Mouse (Mus musculus) thymus, adult 2 months (tissue): ENCODE measurements around the gene Psmc5. TPM values are rescaled to one million over a fixed set of nuclear protein-coding genes. Genes with fewer than 3 reads are reported as not detected.

Source experiments
- DNase-seq: peaks from one replicate; pipeline ENCODE4 v3.0.0; 2021
- H3K27ac ChIP-seq: fragments of 200-500 bp; 2 replicates; pipeline ENCODE4 v1.5.1; 2012; ENCODE audit warnings: low read length, control low read depth; ENCODE audit not compliant: control insufficient read depth, insufficient read depth
- H3K27me3 ChIP-seq: fragments of 200-500 bp; 2 replicates; pipeline ENCODE4 v1.6.1; 2012; ENCODE audit warnings: mild to moderate bottlenecking, low read length, moderate library complexity, mixed read lengths; ENCODE audit not compliant: control insufficient read depth, insufficient read depth
- H3K36me3 ChIP-seq: fragments of 200-500 bp; 2 replicates; pipeline ENCODE4 v1.6.1; 2012; ENCODE audit warnings: mild to moderate bottlenecking, low read length, moderate library complexity; ENCODE audit not compliant: control insufficient read depth, insufficient read depth
- H3K4me1 ChIP-seq: fragments of 200-500 bp; replicated peaks from 2 replicates; pipeline ENCODE4 v1.6.1; 2012; ENCODE audit warnings: low read length; ENCODE audit not compliant: control insufficient read depth, insufficient read depth
- H3K4me3 ChIP-seq: fragments of 200-500 bp; 2 replicates; pipeline ENCODE4 v1.5.1; 2012; ENCODE audit warnings: mild to moderate bottlenecking, low read length, control low read depth, moderate library complexity; ENCODE audit not compliant: control insufficient read depth, insufficient read depth
- CTCF ChIP-seq: fragments of 200-500 bp; IDR thresholded peaks from 2 replicates; pipeline ENCODE4 v1.5.1; 2012; ENCODE audit warnings: mild to moderate bottlenecking, control low read depth, low read length, moderate library complexity, borderline replicate concordance; ENCODE audit not compliant: control insufficient read depth, poor library complexity, insufficient read depth; ENCODE audit errors: extremely low read depth
- POLR2A ChIP-seq: fragments of 200-500 bp; IDR thresholded peaks from 2 replicates; pipeline ENCODE4 v1.6.1; 2012; ENCODE audit warnings: mild to moderate bottlenecking, low read length, control low read depth, moderate library complexity; ENCODE audit not compliant: control insufficient read depth, poor library complexity, insufficient read depth; ENCODE audit errors: extremely low read depth
- WGBS: fragments of 180-500 bp; shearing (Covaris S2); methylation state at CpG from one replicate; pipeline ENCODE4 v1.1.7; 2018; 5-methylcytosine and 5-hydroxymethylcytosine counted together
- polyA plus RNA-seq: library from polyadenylated mRNA; depleted of rRNA; stranded (reverse); fragments of >200 nt; gene quantifications from 2 replicates; pipeline ENCODE4 v1.2.3, GENCODE M21; 2012

The Psmc5 gene
- polyA plus RNA-seq, 1 experiment, result 53.9 TPM

DNA sequence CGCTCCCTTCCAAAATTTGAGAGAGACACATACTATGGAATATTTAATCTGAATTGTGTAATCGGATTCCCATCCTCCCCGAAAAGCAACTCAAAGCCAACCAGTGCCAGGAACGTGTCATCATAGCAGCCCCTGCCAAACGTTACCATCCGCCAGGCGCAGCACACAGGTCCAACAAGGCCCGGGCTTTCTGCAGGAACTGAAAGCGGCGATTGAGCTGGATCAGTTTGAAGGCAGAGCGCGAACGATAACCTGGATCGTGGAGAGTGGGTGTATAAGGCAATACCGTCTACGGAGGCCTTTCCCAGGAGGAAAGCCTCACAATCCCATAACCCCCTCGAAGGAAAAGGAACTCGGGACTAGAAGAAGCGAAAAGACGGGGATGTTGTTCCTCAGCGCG is 780 bp upstream of the Psmc5 start:
- DNase-seq, result no peak
- WGBS, result 3% methylated on average over 22 of the region's 22 CpGs
- Histone ChIP-seq H3K4me1 (peaks cover 9% of the 10 kb centered on the region), H3K4me3 (peak overlapping the region; percentile 53), H3K27ac (no peak overlapping the region), H3K36me3 (peaks cover 26% of the 10 kb centered on the region), H3K27me3 (no peaks in the 10 kb centered on the region)
- TF ChIP-seq CTCF, result no peak
- TF ChIP-seq POLR2A, result 0 out of 2 replicates have a peak, but pooled peaks have one; percentile 40

DNA sequence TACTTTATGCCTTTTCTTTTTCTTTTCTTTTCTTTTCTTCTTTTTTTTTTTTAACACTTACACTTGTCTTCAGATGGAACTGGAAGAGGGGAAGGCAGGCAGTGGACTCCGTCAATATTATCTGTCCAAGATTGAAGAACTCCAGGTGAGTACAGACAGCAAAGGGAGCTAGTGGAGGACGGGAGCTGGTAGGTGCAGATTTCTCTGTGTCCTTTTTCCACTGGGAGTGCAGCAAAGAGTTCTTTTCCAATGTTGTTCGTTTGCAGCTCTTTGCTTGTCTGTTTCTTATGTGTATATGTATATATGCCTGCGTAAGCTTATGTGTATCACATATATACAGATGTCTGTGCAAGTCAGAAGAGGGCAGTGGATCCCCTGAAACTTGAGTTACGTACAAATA is 821 bp downstream of the Psmc5 start:
- Histone ChIP-seq H3K27ac (no peak overlapping the region), H3K4me3 (no peak overlapping the region), H3K27me3 (no peaks in the 10 kb centered on the region), H3K36me3 (peaks cover 24% of the 10 kb centered on the region), H3K4me1 (peaks cover 9% of the 10 kb centered on the region)
- TF ChIP-seq POLR2A, result no peak
- no peak for TF ChIP-seq CTCF
- DNase-seq, result no peak
- WGBS, result 84% methylated on average over 5 of the region's 5 CpGs

DNA sequence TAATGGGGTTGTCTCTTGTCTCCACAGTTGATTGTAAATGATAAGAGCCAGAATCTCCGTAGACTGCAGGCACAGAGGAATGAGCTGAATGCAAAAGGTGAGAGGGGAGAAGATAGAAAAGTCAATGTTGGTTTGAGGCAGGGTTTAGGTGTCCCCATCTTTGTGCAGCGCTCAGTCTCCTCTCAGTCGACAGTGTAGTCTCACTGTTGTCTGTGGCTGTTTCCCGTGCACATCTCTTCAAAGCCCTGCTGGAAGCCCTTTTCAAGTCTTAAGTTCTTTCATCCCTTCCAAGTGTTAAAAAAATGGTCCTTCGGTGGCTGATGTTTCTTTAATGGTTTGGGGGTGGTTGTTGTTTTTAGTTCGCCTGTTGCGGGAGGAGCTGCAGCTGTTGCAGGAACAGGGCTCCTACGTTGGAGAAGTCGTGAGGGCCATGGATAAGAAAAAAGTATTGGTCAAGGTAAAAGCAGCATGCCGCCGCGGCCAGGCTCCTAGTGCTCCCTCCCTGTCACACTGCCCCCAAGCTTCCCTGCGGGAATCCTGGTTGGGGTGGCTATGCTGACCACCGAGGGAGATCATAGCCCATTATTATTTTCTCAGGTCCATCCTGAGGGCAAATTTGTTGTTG is 5.0 kb downstream of the Psmc5 start:
- 90% methylated on average over 14 of the region's 14 CpGs for WGBS
- H3K4me1 ChIP-seq, result peaks cover 2% of the 10 kb centered on the region; the same call in 1 of the 2 replicates
- DNase-seq, result no peak
- H3K27me3 ChIP-seq, result no peaks in the 10 kb centered on the region
- H3K36me3 ChIP-seq, result peaks cover 54% of the 10 kb centered on the region
- H3K27ac ChIP-seq, result no peak overlapping the region
- TF ChIP-seq CTCF (no peak), POLR2A (no peak)
- H3K4me3 ChIP-seq, result no peak overlapping the region

DNA sequence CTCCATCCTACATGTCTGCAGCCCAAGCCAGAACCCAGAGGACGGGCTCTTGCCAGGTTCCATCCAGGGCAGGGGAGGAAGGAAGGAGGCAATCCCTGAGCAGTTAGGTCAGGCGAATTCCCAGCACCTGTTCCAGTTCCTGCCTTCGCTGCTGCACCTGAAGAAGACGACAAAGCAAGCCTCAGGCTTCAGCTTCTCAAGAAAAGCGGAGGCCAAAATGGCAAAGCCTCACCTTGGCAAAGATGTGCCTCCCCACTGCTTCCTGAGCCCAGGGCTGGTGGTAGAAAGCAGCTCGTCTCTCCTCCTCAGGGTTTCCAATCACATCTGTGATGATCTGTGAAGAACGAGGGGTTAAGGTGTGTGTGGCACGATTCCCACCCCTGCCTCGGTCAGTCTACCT is 8.0 kb downstream of the Psmc5 start:
- H3K4me3 ChIP-seq, result no peak overlapping the region
- TF ChIP-seq POLR2A (no peak), CTCF (no peak)
- peaks cover 18% of the 10 kb centered on the region for H3K4me1 ChIP-seq
- 90% methylated on average over 9 of the region's 9 CpGs for WGBS
- H3K27ac ChIP-seq, result no peak overlapping the region
- H3K36me3 ChIP-seq, result peaks cover 74% of the 10 kb centered on the region
- no peak for DNase-seq
- no peaks in the 10 kb centered on the region for H3K27me3 ChIP-seq

DNA sequence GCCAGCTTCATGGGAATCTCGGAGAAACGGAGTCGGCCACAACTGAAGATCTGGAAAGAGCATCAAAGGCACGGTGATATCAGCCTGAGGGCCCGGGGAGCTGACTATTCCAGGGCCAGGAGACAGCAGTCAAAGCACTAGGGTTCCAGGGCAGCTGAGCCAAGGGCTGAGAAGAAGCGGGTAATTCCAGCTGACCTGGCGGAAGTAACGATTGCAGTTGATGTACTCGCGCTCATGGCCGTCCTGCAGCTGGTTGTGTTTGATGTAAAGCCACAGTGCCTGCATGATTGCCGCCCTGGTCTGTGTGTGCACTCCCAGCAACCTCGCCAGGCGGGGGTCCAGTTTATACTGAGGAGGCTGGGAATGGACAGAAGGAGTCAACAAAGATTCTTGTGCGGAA is 9.0 kb downstream of the Psmc5 start:
- 98% methylated on average over 15 of the region's 15 CpGs for WGBS
- no peak for TF ChIP-seq POLR2A
- TF ChIP-seq CTCF, result no peak
- no peak for DNase-seq
- H3K4me3 ChIP-seq, result no peak overlapping the region
- peaks cover 74% of the 10 kb centered on the region for H3K36me3 ChIP-seq
- no peak overlapping the region for H3K27ac ChIP-seq
- no peaks in the 10 kb centered on the region for H3K27me3 ChIP-seq
- H3K4me1 ChIP-seq, result peaks cover 21% of the 10 kb centered on the region

DNA sequence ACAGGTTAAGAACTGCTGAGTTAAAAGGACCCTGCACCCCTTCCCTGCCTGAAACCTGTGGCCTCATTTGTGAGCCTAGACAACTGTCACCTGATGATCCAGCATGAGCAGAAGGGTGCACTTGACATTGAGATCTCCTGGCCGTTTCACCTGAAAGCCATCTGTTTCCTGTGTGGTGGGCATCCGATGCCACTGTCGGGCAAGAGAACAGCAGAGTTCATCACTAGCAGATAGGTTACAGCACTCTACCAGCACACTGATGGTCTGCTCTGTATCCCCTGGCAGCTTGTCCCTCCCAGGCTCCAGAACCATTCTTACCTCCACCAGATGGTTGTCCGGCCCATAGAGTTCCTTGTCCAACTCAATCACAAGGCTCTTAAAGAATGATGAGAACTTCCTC is 9.6 kb downstream of the Psmc5 start:
- no peak for TF ChIP-seq POLR2A
- no peak for TF ChIP-seq CTCF
- Histone ChIP-seq H3K36me3 (peaks cover 74% of the 10 kb centered on the region), H3K27me3 (no peaks in the 10 kb centered on the region), H3K27ac (no peak overlapping the region), H3K4me3 (no peak overlapping the region), H3K4me1 (peaks cover 27% of the 10 kb centered on the region)
- no peak for DNase-seq
- 31% methylated on average over 4 of the region's 4 CpGs for WGBS

DNA sequence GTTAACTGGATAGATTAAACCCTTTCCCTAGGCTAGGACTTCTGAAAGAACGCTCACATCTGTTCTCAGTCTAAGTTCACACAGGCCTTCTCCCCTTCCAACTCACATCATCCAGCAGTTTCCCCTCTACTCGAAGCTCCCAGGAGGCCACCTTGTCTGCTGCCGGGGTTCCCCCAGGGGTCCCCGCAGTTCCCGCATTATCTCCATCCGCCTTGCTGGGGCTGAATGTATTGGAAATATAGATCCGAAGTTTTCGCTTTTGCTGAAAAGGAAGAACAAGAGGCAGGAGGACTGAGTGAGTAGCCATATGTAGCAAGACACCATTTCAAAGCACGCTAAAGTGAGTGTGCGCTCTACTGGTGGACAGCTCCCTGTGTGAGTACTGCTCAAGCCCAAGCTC is 10.5 kb downstream of the Psmc5 start:
- no peaks in the 10 kb centered on the region for H3K27me3 ChIP-seq
- H3K4me1 ChIP-seq, result peaks cover 33% of the 10 kb centered on the region
- peaks cover 65% of the 10 kb centered on the region for H3K36me3 ChIP-seq
- TF ChIP-seq CTCF, result no peak
- TF ChIP-seq POLR2A, result no peak
- no peak overlapping the region for H3K4me3 ChIP-seq
- DNase-seq, result no peak
- WGBS, result 94% methylated on average over 10 of the region's 10 CpGs
- no peak overlapping the region for H3K27ac ChIP-seq
